In genomic region chr5:108354056-108354455, GRCm38 (mm10) we compare ENCODE assay signal across 33 mouse cellular contexts. TPM values are rescaled to one million over a fixed set of nuclear protein-coding genes. Genes with fewer than 3 reads are reported as not detected.
"Had no signal": no experiment of that assay in that cellular context is flagged by ENCODE, and none has a peak within 500 bp of the region (broad histone marks: within the 10 kb centered on the region; RNA-seq: fewer than 3 reads in every experiment).

No protein-coding gene starts in this region.

- ATAC-seq: forebrain, postnatal 0 days; hindbrain, postnatal 0 days; intestine, embryonic 16.5 days had no signal

- H3K27ac ChIP-seq: heart, adult 2 months; heart, embryonic 13.5 days; heart, embryonic 15.5 days; hindbrain, embryonic 13.5 days; hindbrain, embryonic 15.5 days; hindbrain, postnatal 0 days; kidney, embryonic 15.5 days; kidney, postnatal 0 days; limb, embryonic 13.5 days had no signal

- H3K9me3 ChIP-seq: heart, embryonic 15.5 days; hindbrain, embryonic 13.5 days; hindbrain, embryonic 15.5 days; kidney, embryonic 15.5 days had no signal

- H3K4me2 ChIP-seq: heart, embryonic 11.5 days; heart, embryonic 13.5 days; heart, embryonic 15.5 days; hindbrain, embryonic 13.5 days; hindbrain, embryonic 15.5 days; kidney, embryonic 15.5 days; limb, embryonic 13.5 days had no signal

- H3K27me3 ChIP-seq: heart, embryonic 13.5 days; heart, embryonic 15.5 days; hindbrain, embryonic 13.5 days; hindbrain, embryonic 15.5 days; kidney, embryonic 15.5 days; limb, embryonic 13.5 days had no signal

- H3K9ac ChIP-seq: forebrain, postnatal 0 days; heart, embryonic 13.5 days; heart, embryonic 15.5 days; hindbrain, embryonic 13.5 days; hindbrain, embryonic 15.5 days; kidney, embryonic 15.5 days; limb, embryonic 13.5 days had no signal

- DNase-seq: forebrain, postnatal 0 days; gastrocnemius, postnatal 14 days; gastrocnemius, postnatal 36 days; heart, adult 11 months; heart, adult 2 months; heart, postnatal 14 days; heart, postnatal 36 days; kidney, adult 11 months; kidney, adult 2 months; kidney, adult 9 months; kidney, postnatal 14 days; kidney, postnatal 36 days; layer of hippocampus, adult 9-11 months; layer of hippocampus, postnatal 36 days; left cerebral cortex, postnatal 4 days had no signal

- H3K4me3 ChIP-seq: heart, adult 2 months; heart, embryonic 13.5 days; heart, embryonic 15.5 days; hindbrain, embryonic 13.5 days; hindbrain, embryonic 15.5 days; kidney, embryonic 15.5 days; limb, embryonic 13.5 days had no signal

- H3K4me1 ChIP-seq: heart, embryonic 13.5 days; heart, embryonic 15.5 days; hindbrain, embryonic 13.5 days; hindbrain, embryonic 15.5 days; kidney, embryonic 15.5 days; limb, embryonic 13.5 days had no signal

RNA-seq across cellular contexts. Expression of gene Gm42517, which starts 13.7 kb away (rescaled TPM):
- total RNA-seq: hematopoietic stem cell, adult 5-6 weeks had no signal
- polyA plus RNA-seq: heart, embryonic 13.5 days; heart, embryonic 15.5 days; heart, postnatal 0 days; intestine, embryonic 14.5 days; kidney, embryonic 15.5 days; limb, embryonic 11.5 days had no signal

RNA-seq across cellular contexts. Expression of gene Pde6b, which starts 34.1 kb away (rescaled TPM):
- total RNA-seq: gastrocnemius, adult 18-20 months; gastrocnemius, adult 8-10 months; gastrocnemius, postnatal 14 days; gastrocnemius, postnatal 36 days; heart, adult 2 months; heart, postnatal 14 days; heart, postnatal 36 days; hindbrain, postnatal 0 days; left cerebral cortex, postnatal 10 days; left cerebral cortex, postnatal 4 days had no signal
- polyA plus RNA-seq: heart, adult 2 months; kidney, adult 2 months; large intestine, adult 2 months had no signal
